Mouse (Mus musculus) hematopoietic stem cell, adult 5-6 weeks (primary cell): ENCODE results near the gene Clcc1. TPM values are rescaled to one million over a fixed set of nuclear protein-coding genes. Genes with fewer than 3 reads are reported as not detected.
A peak's percentile ranks its signal among the peaks of the same experiment; 100 is the strongest.

Source experiments
- ATAC-seq, 2 experiments: fragments of 125-278 bp in 1 of 2; replicated peaks in 1 of 2; 2 replicates each; pipeline ENCODE4 v1.8.0; 2016 to 2017; ENCODE audit warnings: inconsistent platforms in 2 of 2, mild to moderate bottlenecking in 2 of 2, moderate number of reproducible peaks in 2 of 2, low read depth in 1 of 2, moderate TSS enrichment in 1 of 2; ENCODE audit not compliant: low FRiP score in 2 of 2, poor library complexity in 2 of 2, severe bottlenecking in 2 of 2, insufficient read depth in 1 of 2, low TSS enrichment in 1 of 2
- total RNA-seq: library from RNA; stranded (forward); fragments of 172-1452, 232-1000 nt; gene quantifications from 2 replicates; pipeline ENCODE4 v1.2.3, GENCODE M21; 2017

The Clcc1 gene
- total RNA-seq, 1 experiment from 2014 or later, result 68.6 TPM

- ATAC-seq, result no peak
These were observed 36.3 kb downstream of the Clcc1 start for GRCm38 (mm10) chr3:108689979-108690378.

GRCm38 (mm10) chr3:108694321-108694720, 40.6 kb downstream of the Clcc1 start:
- no peak for ATAC-seq

- ATAC-seq, result no peak
These were observed 44.9 kb downstream of the Clcc1 start for GRCm38 (mm10) chr3:108698662-108699061.

- no peak for ATAC-seq
These were observed 46.1 kb downstream of the Clcc1 start for GRCm38 (mm10) chr3:108699786-108700185.

- no peak; a peak in 1 of 4 replicates for ATAC-seq
These were observed 47.5 kb downstream of the Clcc1 start for GRCm38 (mm10) chr3:108701256-108701655.

- ATAC-seq, result no peak
These were observed 49.1 kb downstream of the Clcc1 start for GRCm38 (mm10) chr3:108702789-108703188.

- ATAC-seq, result no peak
These were observed 57.6 kb downstream of the Clcc1 start for GRCm38 (mm10) chr3:108711296-108711695.

- 0 out of 4 replicates have a peak, but pooled peaks of 1 of the 2 experiments have one; percentile 41 for ATAC-seq
These were observed 59.5 kb downstream of the Clcc1 start for GRCm38 (mm10) chr3:108713065-108713675.

- no peak for ATAC-seq
These were observed 61.1 kb downstream of the Clcc1 start for GRCm38 (mm10) chr3:108714837-108715236.

GRCm38 (mm10) chr3:108717896-108718502, 64.3 kb downstream of the Clcc1 start:
- ATAC-seq, result peak; percentile 43 to 44

GRCm38 (mm10) chr3:108719357-108719756, 65.6 kb downstream of the Clcc1 start:
- ATAC-seq, result no peak

GRCm38 (mm10) chr3:108719761-108720160, 66.0 kb downstream of the Clcc1 start:
- no peak for ATAC-seq

- ATAC-seq, result no peak
These were observed 67.6 kb downstream of the Clcc1 start for GRCm38 (mm10) chr3:108721076-108721991.

- peak; percentile 88 to 92 for ATAC-seq
These were observed 68.5 kb downstream of the Clcc1 start, which contains the start of gene Gpsm2 for GRCm38 (mm10) chr3:108722036-108722872. Gene Gpsm2 (minus strand): TSS chr3:108722309.

GRCm38 (mm10) chr3:108726413-108726812, 72.7 kb downstream of the Clcc1 start:
- no peak for ATAC-seq

GRCm38 (mm10) chr3:108727344-108727743, 73.6 kb downstream of the Clcc1 start:
- peak; percentile 77 to 80 for ATAC-seq

GRCm38 (mm10) chr3:108727776-108728175, 74.1 kb downstream of the Clcc1 start:
- ATAC-seq, result peak; percentile 75 to 79
